Mouse (Mus musculus): ENCODE measurements at regions not wholly inside any gene's neighbourhood (a gene's known extent, or its start where the extent isn't known, plus 50 kb on each side); places are given as distances from the start of the nearest gene placed in this dataset.

DNA sequence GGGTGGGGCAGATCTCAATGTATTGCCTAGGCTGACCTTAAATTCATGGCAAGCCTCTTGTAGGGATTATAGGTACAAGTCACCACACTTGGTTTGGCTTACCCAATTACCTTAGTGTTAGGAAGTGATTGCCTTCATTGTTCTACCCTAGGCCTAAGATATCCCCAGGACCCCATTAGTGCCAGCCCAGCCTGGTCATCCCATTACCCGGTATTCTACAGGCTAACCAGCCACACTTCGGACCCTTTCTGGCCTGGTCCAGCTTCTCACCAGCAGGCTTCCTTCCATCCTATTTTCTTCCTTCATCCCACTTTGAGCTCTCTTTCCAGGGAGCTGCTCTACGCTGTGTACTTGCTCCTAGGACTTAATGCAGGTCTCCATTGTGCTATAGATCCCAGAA lies 59.5 kb downstream of the Tex35 start:
- H3K4me3 ChIP-seq (ENCODE audit: low read depth, low read length) = no peak overlapping the region
- H3K27me3 ChIP-seq (ENCODE audit: control insufficient read depth, insufficient read depth, low read length) = no peaks in the 10 kb centered on the region
- TF ChIP-seq EP300 (optimal IDR thresholded peaks at IDR 0.05) = no peak
- TF ChIP-seq CTCF (IDR thresholded peaks at IDR 0.05; ENCODE audit: low read depth) = no peak
- H3K9me3 ChIP-seq (ENCODE audit: control insufficient read depth, low read length) = no peaks in the 10 kb centered on the region
- H3K9ac ChIP-seq (ENCODE audit: low read length) = no peak overlapping the region
- ATAC-seq (ENCODE audit: low FRiP score, low TSS enrichment) = no peak
- H3K27ac ChIP-seq (replicated peaks) = no peak overlapping the region
- DNase-seq (ENCODE audit: low spot score) = no peak
- WGBS = 95% methylated on average over 3 of the region's 3 CpGs
- no peaks in the 10 kb centered on the region for H3K36me3 ChIP-seq (ENCODE audit: control insufficient read depth, insufficient read depth, low read length)
- H3K4me1 ChIP-seq (replicated peaks; ENCODE audit: control insufficient read depth, insufficient read depth) = 0 out of 2 replicates have a peak, but pooled peaks cover 3% of the 10 kb centered on the region
- H3K4me2 ChIP-seq (replicated peaks; ENCODE audit: low read depth) = no peak overlapping the region

DNA sequence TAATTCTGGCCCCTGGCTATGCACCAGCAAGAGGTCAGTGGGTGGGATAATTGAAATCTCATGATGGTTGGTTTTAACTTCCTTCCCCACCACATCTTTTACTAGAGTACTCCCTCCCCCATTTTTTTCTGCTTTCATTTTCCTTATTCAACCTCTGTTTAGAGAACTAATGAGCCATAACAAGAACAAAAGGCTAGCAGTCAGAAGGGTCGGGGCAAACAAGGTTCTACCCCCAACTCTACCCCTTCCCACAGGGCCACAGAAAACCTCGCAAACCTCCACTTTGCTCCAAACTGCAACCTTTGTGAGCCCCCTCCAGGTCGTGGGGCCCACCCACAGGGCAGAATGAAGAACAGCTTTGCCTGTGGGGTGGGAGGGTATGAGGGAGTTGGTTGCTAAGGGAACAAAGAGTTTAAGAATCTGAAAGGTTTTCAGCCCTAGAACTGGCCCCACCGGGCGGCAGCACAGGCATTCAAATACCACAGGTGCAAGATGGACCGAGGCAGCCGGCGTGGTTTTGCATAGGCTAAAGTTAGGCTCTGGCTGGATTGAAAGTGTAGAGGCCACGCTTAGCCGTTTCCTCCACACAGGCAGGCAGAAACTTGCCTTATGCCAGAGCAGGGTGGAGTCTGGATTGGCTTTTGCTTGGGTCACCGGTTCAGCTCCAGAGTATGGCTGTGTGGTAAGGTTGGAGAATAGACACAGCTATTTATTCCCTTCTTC lies 60.1 kb downstream of the Tex35 start:
- H3K4me1 ChIP-seq (replicated peaks; ENCODE audit: control insufficient read depth, insufficient read depth) = 0 out of 2 replicates have a peak, but pooled peaks cover 3% of the 10 kb centered on the region
- H3K9me3 ChIP-seq (ENCODE audit: control insufficient read depth, low read length) = no peaks in the 10 kb centered on the region
- WGBS = 36% methylated on average over 11 of the region's 11 CpGs
- H3K4me2 ChIP-seq (replicated peaks; ENCODE audit: low read depth) = no peak overlapping the region
- H3K27me3 ChIP-seq (ENCODE audit: control insufficient read depth, insufficient read depth, low read length) = no peaks in the 10 kb centered on the region
- DNase-seq (ENCODE audit: low spot score) (peak; percentile 10), ATAC-seq (ENCODE audit: low FRiP score, low TSS enrichment) (peak; percentile 24; the same call in 1 of the 2 replicates)
- no peak overlapping the region for H3K4me3 ChIP-seq (ENCODE audit: low read depth, low read length)
- H3K27ac ChIP-seq (replicated peaks) = peak overlapping the region; percentile 58
- TF ChIP-seq CTCF (IDR thresholded peaks at IDR 0.05; ENCODE audit: low read depth) (peak; percentile 26), EP300 (optimal IDR thresholded peaks at IDR 0.05) (no peak)
- H3K36me3 ChIP-seq (ENCODE audit: control insufficient read depth, insufficient read depth, low read length) = no peaks in the 10 kb centered on the region
- no peak overlapping the region for H3K9ac ChIP-seq (ENCODE audit: low read length)

DNA sequence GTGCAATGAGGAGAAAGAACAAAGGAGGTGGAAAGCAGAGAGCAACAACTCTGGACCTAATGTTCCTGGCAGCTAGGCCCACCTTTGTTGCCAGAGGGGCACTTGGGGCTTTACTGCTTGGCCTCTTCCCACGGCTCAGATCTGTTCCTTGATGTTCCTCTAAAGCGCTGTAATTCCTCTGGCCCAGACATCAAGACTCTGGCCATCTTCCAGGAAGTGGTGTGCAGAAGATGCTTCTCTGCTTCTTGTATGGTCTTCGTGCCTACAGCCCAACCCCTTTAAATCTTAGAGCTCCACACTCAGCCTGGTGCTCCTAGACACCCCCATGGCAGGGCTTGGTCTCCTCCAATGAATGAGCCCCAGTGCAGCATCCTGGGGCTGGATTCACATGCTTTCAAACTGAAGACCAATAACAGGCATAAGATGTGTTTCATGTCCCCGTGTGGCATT lies 60.7 kb downstream of the Tex35 start:
- 40% methylated on average over 4 of the region's 4 CpGs for WGBS
- H3K4me3 ChIP-seq (ENCODE audit: low read depth, low read length) = no peak overlapping the region
- TF ChIP-seq CTCF (IDR thresholded peaks at IDR 0.05; ENCODE audit: low read depth) (no peak), EP300 (optimal IDR thresholded peaks at IDR 0.05) (no peak)
- DNase-seq (ENCODE audit: low spot score) (peak; percentile 11), ATAC-seq (ENCODE audit: low FRiP score, low TSS enrichment) (peak; percentile 56; the same call in 1 of the 2 replicates)
- H3K4me1 ChIP-seq (replicated peaks; ENCODE audit: control insufficient read depth, insufficient read depth) = 0 out of 2 replicates have a peak, but pooled peaks cover 3% of the 10 kb centered on the region
- peak overlapping the region; percentile 13 for H3K27ac ChIP-seq (replicated peaks)
- H3K9me3 ChIP-seq (ENCODE audit: control insufficient read depth, low read length) = no peaks in the 10 kb centered on the region
- H3K4me2 ChIP-seq (replicated peaks; ENCODE audit: low read depth) = no peak overlapping the region
- no peaks in the 10 kb centered on the region for H3K27me3 ChIP-seq (ENCODE audit: control insufficient read depth, insufficient read depth, low read length)
- H3K9ac ChIP-seq (ENCODE audit: low read length) = no peak overlapping the region
- no peaks in the 10 kb centered on the region for H3K36me3 ChIP-seq (ENCODE audit: control insufficient read depth, insufficient read depth, low read length)

DNA sequence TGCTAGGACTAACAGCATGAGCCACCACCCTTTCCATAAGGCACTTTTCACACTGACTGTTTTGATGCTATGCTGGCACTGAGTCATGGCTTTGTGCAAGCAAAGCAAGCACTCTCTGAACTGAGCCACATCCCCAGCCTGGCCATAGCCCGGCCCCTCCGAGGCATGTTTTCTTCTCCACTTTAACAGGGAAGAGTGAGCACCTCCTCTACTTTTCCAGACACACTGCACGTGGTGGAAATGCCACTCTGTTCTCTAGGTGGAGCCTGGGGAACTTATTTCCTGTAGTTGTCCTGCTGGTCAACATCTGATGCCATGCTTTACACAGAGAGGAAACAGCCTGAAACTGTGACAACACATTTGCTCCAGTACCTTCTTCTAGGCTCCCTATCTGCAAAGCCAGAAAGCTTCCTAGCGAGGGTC lies 61.7 kb downstream of the Tex35 start:
- no peak for TF ChIP-seq EP300 (optimal IDR thresholded peaks at IDR 0.05)
- TF ChIP-seq CTCF (IDR thresholded peaks at IDR 0.05; ENCODE audit: low read depth) = no peak

DNA sequence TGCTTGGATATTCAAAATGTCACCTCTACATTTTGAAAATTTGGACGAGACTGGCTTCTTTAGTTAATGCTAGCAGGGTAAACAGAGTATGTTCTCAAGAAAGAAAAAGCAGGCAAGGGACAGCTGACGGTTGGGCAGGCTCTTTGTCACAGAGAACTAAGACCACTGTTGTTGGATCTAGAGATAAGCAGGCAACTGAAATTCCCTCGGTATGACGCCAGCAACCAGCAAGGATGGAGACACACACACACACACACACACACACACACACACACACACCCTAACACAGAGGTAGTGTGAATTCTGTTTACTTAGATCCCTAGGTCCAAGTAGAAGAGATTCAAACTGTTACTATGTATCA lies 68.7 kb downstream of the Tex35 start:
- no peak overlapping the region for H3K4me3 ChIP-seq (ENCODE audit: low read depth, low read length)
- no peak overlapping the region for H3K4me2 ChIP-seq (replicated peaks; ENCODE audit: low read depth)
- ATAC-seq (ENCODE audit: low FRiP score, low TSS enrichment) = peak; percentile 9; the same call in 1 of the 2 replicates

More for the DNA sequence above, 61.7 kb downstream of the Tex35 start:
- no peaks in the 10 kb centered on the region for H3K36me3 ChIP-seq (ENCODE audit: control insufficient read depth, insufficient read depth, low read length)
- H3K9ac ChIP-seq (ENCODE audit: low read length) = no peak overlapping the region
- WGBS = 60% methylated on average over 4 of the region's 4 CpGs
- DNase-seq (ENCODE audit: low spot score) (peak; percentile 20), ATAC-seq (ENCODE audit: low FRiP score, low TSS enrichment) (peak; percentile 82)
- H3K9me3 ChIP-seq (ENCODE audit: control insufficient read depth, low read length) = no peaks in the 10 kb centered on the region
- H3K4me2 ChIP-seq (replicated peaks; ENCODE audit: low read depth) = no peak overlapping the region
- no peak overlapping the region for H3K4me3 ChIP-seq (ENCODE audit: low read depth, low read length)
- H3K27me3 ChIP-seq (ENCODE audit: control insufficient read depth, insufficient read depth, low read length) = no peaks in the 10 kb centered on the region
- H3K4me1 ChIP-seq (replicated peaks; ENCODE audit: control insufficient read depth, insufficient read depth) = 0 out of 2 replicates have a peak, but pooled peaks cover 3% of the 10 kb centered on the region
- peak overlapping the region; percentile 13; the same call in 1 of the 2 replicates for H3K27ac ChIP-seq (replicated peaks)

More for the DNA sequence above, 68.7 kb downstream of the Tex35 start:
- H3K9ac ChIP-seq (ENCODE audit: low read length) = no peak overlapping the region
- H3K9me3 ChIP-seq (ENCODE audit: control insufficient read depth, low read length) = no peaks in the 10 kb centered on the region
- 9% methylated on average over 4 of the region's 4 CpGs for WGBS
- no peaks in the 10 kb centered on the region for H3K27me3 ChIP-seq (ENCODE audit: control insufficient read depth, insufficient read depth, low read length)
- no peaks in the 10 kb centered on the region for H3K36me3 ChIP-seq (ENCODE audit: control insufficient read depth, insufficient read depth, low read length)
- H3K4me1 ChIP-seq (replicated peaks; ENCODE audit: control insufficient read depth, insufficient read depth) = no peaks in the 10 kb centered on the region
- TF ChIP-seq CTCF (IDR thresholded peaks at IDR 0.05; ENCODE audit: low read depth) (no peak), EP300 (optimal IDR thresholded peaks at IDR 0.05) (no peak)
- DNase-seq (ENCODE audit: low spot score) = no peak
- peak overlapping the region; percentile 63 for H3K27ac ChIP-seq (replicated peaks)

Data from stomach, postnatal 0 days (tissue).